Mouse (Mus musculus): ENCODE results near the gene Dynlrb2.
A peak's percentile ranks its signal among the peaks of the same experiment; 100 is the strongest.

- no peak for TF ChIP-seq CTCF (IDR thresholded peaks at IDR 0.05; ENCODE audit: borderline replicate concordance, extremely low read depth, insufficient read depth, insufficient read length)
- peak; percentile 63; the same call in 1 of the 2 replicates for TF ChIP-seq POLR2A (IDR thresholded peaks at IDR 0.05; ENCODE audit: borderline replicate concordance, extremely low read depth, insufficient read depth, insufficient read length, poor library complexity, severe bottlenecking)
These were observed at the start of gene Dynlrb2 for GRCm38 (mm10) chr8:116504477-116505120.
